Mouse (Mus musculus) brain, embryonic 14.5 days (tissue): ENCODE results near the gene Vmn1r40.

Experiments used
- CTCF ChIP-seq: fragments of 200-500 bp; IDR thresholded peaks from 2 replicates; pipeline ENCODE4 v1.5.1; 2012; ENCODE audit warnings: inconsistent platforms, mild to moderate bottlenecking, moderate library complexity, borderline replicate concordance; ENCODE audit not compliant: insufficient read depth, insufficient read length; ENCODE audit errors: extremely low read depth
- POLR2A ChIP-seq: fragments of 200-500 bp; IDR thresholded peaks from 2 replicates; pipeline ENCODE4 v1.6.1; 2012; ENCODE audit warnings: mild to moderate bottlenecking, inconsistent platforms, borderline replicate concordance; ENCODE audit not compliant: poor library complexity, insufficient read depth, insufficient read length, severe bottlenecking; ENCODE audit errors: extremely low read depth

DNA sequence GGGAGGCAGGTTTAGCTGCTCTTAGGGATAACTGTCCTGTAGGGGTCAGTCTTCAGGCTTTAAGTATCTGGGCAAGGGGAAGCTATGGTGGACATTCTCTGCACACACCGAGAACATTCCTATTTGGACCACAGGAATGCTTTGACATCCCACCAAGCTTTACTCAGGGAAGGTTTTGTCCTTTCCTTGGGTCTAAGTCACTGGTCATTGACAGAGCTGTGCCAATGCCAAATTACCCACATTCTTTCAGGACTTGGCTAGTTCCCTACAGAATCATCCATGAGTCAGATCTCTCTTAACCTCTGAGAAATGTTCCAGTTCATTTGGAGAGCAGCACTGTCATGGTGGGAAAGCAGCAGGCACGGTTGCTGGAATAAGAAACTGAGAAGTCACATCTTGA is 716 bp upstream of the Vmn1r40 start:
- TF ChIP-seq CTCF (no peak), POLR2A (no peak)
